Mouse (Mus musculus) G1E (cell line): ENCODE measurements at regions not wholly inside any gene's neighbourhood (a gene's known extent, or its start where the extent isn't known, plus 50 kb on each side); places are given as distances from the start of the nearest gene placed in this dataset.

ENCODE experiments used
- ATAC-seq: 2 replicates; pipeline ENCODE4 v1.8.0; 2016; ENCODE audit warnings: mild to moderate bottlenecking; ENCODE audit not compliant: insufficient number of reproducible peaks, poor library complexity, low FRiP score, severe bottlenecking; ENCODE audit errors: extremely low read depth
- DNase-seq: peaks from one replicate; pipeline ENCODE4 v3.0.0; 2012; ENCODE audit warnings: low spot score
- H3K27me3 ChIP-seq: 2 replicates; pipeline ENCODE4 v1.6.1; 2012; ENCODE audit warnings: mild to moderate bottlenecking, low read length, inconsistent platforms; ENCODE audit not compliant: insufficient read depth
- H3K36me3 ChIP-seq: replicated peaks from 2 replicates; pipeline ENCODE3; 2012; ENCODE audit warnings: mild to moderate bottlenecking, inconsistent platforms
- H3K4me1 ChIP-seq: 2 replicates; pipeline ENCODE4 v1.6.1; 2012; ENCODE audit warnings: low read depth, low read length, inconsistent platforms, mixed read lengths; ENCODE audit not compliant: insufficient read depth
- H3K4me3 ChIP-seq: 2 replicates; pipeline ENCODE4 v1.5.1; 2012; ENCODE audit warnings: low read depth, mild to moderate bottlenecking, inconsistent platforms, low read length, moderate library complexity, mixed read lengths
- H3K9me3 ChIP-seq: replicated peaks from 2 replicates; pipeline ENCODE4 v1.6.1; 2012; ENCODE audit warnings: inconsistent platforms
- CTCF ChIP-seq: IDR thresholded peaks from 2 replicates; pipeline ENCODE4 v1.5.1; 2012; ENCODE audit warnings: low read depth, low read length, inconsistent platforms, mixed read lengths
- GATA1 ChIP-seq: IDR thresholded peaks from 2 replicates; pipeline ENCODE4 v1.6.1; 2012; ENCODE audit warnings: borderline replicate concordance, low read length, inconsistent platforms, mixed read lengths
- GATA2 ChIP-seq: IDR thresholded peaks from 2 replicates; pipeline ENCODE4 v1.6.1; 2012; ENCODE audit warnings: low read depth, low read length, inconsistent platforms, borderline replicate concordance
- POLR2AphosphoS5 ChIP-seq: IDR thresholded peaks from 2 replicates; pipeline ENCODE4 v1.6.1; 2012; ENCODE audit warnings: low read depth, low read length, inconsistent platforms; ENCODE audit not compliant: insufficient replicate concordance
- TAL1 ChIP-seq: conservative IDR thresholded peaks from 2 replicates; pipeline ENCODE4 v1.6.1; 2012; ENCODE audit warnings: low read depth, low read length, inconsistent platforms, mixed read lengths

DNA sequence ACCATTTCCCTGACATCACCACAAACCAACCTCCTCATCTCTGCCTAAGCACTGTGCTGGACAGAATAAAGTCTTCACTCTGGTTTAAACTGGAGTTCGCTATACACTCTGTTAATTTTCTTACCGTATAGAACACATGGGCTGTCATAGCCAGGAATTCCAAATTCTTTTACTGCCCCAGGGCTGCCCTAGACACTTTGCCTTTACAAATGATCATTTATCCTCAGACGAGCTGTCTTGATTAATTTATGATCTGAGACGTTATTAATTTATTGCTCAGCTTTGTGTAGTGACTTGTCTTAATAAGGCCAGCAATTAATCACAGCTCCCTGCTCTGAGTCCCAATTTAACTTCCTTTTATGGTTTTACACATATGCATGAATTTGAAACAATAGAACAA is 125.2 kb upstream of the Lnx1 start:
- peaks cover 50% of the 10 kb centered on the region for H3K27me3 ChIP-seq
- ATAC-seq, result no peak
- no peak overlapping the region for H3K4me3 ChIP-seq
- H3K36me3 ChIP-seq, result no peaks in the 10 kb centered on the region
- no peak for TF ChIP-seq CTCF
- TF ChIP-seq GATA2, result no peak
- no peak for TF ChIP-seq TAL1
- no peak for TF ChIP-seq POLR2AphosphoS5
- no peak for TF ChIP-seq GATA1
- peaks cover 3% of the 10 kb centered on the region; the same call in 1 of the 2 replicates for H3K4me1 ChIP-seq
- H3K9me3 ChIP-seq, result no peaks in the 10 kb centered on the region
- no peak for DNase-seq

DNA sequence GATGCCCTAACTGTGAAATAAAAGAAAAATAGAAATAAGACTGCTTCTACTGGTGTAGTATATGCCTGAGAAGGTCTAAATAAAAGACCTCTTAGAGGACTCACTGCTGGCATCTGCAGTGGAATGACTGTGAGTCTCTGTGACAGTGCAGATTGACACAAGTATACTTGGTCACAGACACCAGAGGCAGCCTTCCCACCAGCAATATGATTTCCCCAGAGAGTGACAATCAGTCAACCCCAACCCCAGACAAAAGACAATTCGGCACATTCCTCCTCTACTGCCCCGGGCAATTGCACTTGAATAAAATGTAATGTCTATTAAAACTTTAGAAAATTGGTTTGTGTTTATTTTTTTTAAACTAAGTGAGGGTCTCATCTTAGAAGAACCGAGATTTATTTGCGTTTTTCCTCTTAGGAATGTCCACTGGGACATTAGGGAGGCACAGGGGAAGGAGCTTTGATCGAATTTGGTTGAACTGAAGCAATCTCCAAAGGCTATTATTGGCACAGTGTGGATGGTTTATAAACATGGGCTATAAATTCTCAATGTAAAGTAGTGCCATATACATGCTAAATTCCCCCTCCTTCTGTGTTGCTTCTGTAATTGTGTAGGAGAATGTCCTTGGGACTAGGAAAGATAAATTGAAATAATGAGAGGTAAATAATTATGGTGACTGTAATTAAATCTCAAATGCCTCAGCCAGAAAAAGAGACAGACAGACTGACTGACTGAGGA is 123.0 kb upstream of the Lnx1 start:
- no peaks in the 10 kb centered on the region for H3K36me3 ChIP-seq
- no peak for DNase-seq
- TF ChIP-seq TAL1 (no peak), GATA1 (no peak), GATA2 (no peak), POLR2AphosphoS5 (no peak), CTCF (no peak)
- no peak for ATAC-seq
- H3K27me3 ChIP-seq, result peaks cover 38% of the 10 kb centered on the region
- no peak overlapping the region for H3K4me3 ChIP-seq
- H3K4me1 ChIP-seq, result peaks cover 16% of the 10 kb centered on the region
- H3K9me3 ChIP-seq, result no peaks in the 10 kb centered on the region

DNA sequence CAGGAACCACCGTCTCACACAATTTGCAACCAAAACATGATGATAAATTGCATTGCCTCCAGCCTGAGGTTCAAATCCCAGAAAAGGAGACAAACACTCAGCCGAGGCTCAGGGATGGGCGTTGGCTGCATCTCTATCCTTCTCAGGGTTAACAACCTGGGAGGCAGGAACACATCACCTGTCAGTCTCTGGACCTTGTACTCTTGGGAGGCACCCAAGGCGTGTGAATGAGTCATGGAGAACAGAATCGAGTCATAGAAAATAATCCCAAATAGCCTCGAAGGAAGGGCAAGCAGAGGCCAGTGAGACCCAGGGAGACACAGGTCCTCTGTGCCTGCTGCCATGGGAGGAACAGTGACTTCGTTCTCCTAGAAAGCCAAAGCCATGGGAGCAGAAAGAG is 121.0 kb upstream of the Lnx1 start:
- Histone ChIP-seq H3K4me3 (no peak overlapping the region), H3K27me3 (peaks cover 29% of the 10 kb centered on the region), H3K4me1 (peaks cover 28% of the 10 kb centered on the region), H3K36me3 (no peaks in the 10 kb centered on the region), H3K9me3 (no peaks in the 10 kb centered on the region)
- no peak for DNase-seq
- ATAC-seq, result no peak
- TF ChIP-seq GATA1 (no peak), TAL1 (no peak), POLR2AphosphoS5 (no peak), GATA2 (no peak), CTCF (no peak)

DNA sequence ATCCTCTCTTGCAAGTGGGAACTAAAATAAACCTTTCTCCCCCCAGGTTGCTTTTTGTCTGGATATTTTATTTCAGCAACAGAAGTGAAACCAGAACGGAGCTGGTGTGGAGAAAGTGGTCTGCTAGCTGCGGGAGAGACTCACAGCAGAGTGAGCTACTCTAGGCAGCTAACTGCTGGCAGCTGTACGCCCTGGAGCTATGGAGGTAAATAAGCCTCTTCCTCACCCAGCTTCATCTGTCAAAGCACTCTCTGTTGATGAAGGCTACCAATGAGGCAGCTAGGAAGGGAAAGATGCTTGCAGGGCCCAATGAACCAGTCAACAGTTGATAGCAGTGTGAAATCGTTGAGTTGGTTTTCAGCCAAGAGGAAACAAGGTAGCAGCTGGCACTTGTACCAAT is 119.3 kb upstream of the Lnx1 start:
- Histone ChIP-seq H3K9me3 (no peaks in the 10 kb centered on the region), H3K27me3 (peaks cover 32% of the 10 kb centered on the region), H3K4me3 (no peak overlapping the region), H3K4me1 (peaks cover 38% of the 10 kb centered on the region), H3K36me3 (no peaks in the 10 kb centered on the region)
- TF ChIP-seq POLR2AphosphoS5 (no peak), GATA2 (no peak), GATA1 (no peak), CTCF (no peak), TAL1 (no peak)
- ATAC-seq (no peak), DNase-seq (no peak)

DNA sequence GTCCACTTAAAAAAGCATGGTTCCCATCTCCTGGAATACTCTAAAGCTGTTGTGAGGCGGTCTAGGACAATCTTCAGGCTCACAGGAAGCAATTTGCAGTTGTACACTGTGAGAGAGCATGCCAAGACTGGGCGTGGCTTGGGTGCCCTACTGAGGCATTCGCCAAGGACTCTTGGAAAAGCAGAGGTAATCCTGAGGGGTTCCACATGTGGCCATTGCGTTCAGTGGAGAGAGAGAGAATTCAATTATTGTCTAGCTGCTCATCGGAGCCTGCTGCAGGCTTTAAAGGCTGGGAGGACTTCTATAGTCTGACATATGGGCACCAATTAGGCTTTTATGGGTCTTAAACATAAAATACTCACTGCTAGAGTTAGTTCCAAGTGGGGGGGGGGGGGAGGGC is 113.8 kb upstream of the Lnx1 start:
- DNase-seq (no peak), ATAC-seq (no peak)
- H3K4me1 ChIP-seq, result peaks cover 36% of the 10 kb centered on the region
- H3K9me3 ChIP-seq, result no peaks in the 10 kb centered on the region
- H3K36me3 ChIP-seq, result no peaks in the 10 kb centered on the region
- no peak overlapping the region for H3K4me3 ChIP-seq
- TF ChIP-seq TAL1, result no peak
- TF ChIP-seq GATA1, result no peak
- TF ChIP-seq CTCF, result no peak
- TF ChIP-seq POLR2AphosphoS5, result no peak
- TF ChIP-seq GATA2, result no peak
- peaks cover 14% of the 10 kb centered on the region for H3K27me3 ChIP-seq

DNA sequence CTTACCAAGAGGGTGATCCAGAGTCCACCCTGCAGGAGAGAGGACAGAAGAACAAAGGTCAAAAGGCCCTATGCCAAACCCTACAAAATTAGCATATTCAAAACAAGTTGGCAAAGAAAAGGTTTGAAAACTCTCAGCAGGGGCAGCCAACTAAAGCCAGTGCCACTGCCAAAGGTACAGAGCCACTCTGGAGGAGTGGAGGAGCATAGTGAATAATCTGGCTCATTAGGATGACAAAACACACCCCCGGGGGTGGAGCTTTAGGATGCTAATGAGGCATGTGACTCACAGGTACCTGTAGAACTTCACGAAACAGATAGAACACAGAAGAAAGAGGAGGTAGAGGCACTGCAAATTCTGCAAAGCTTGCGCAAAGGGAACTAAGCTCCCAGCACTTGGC is 110.7 kb upstream of the Lnx1 start:
- ATAC-seq (no peak), DNase-seq (no peak)
- H3K9me3 ChIP-seq, result no peaks in the 10 kb centered on the region
- no peak overlapping the region for H3K4me3 ChIP-seq
- TF ChIP-seq GATA2 (no peak), POLR2AphosphoS5 (no peak), CTCF (no peak), GATA1 (no peak), TAL1 (no peak)
- peaks cover 18% of the 10 kb centered on the region for H3K27me3 ChIP-seq
- H3K4me1 ChIP-seq, result peaks cover 16% of the 10 kb centered on the region
- no peaks in the 10 kb centered on the region for H3K36me3 ChIP-seq

DNA sequence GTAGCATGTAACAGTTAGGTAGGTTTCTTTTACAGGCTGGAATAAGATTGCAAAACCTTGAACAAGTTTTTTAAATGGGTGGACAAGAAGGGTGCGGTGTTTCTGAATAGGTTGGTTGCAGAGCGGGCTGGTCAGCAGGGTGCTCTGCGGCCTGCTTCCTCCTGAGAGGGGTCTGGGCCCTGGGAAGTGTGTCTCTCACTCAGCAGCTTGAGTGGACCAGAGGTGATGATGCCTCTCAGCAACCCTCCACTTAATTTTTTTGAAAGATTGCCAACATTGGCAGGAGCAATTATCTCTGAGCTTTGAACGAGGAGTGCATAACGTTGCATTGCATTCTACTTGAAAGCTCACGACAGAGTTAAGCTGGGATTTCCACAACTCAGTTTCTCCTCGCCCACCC is 108.3 kb upstream of the Lnx1 start:
- no peaks in the 10 kb centered on the region for H3K36me3 ChIP-seq
- no peaks in the 10 kb centered on the region for H3K9me3 ChIP-seq
- H3K4me3 ChIP-seq, result no peak overlapping the region
- DNase-seq (no peak), ATAC-seq (no peak)
- H3K4me1 ChIP-seq, result peaks cover 3% of the 10 kb centered on the region; the same call in 1 of the 2 replicates
- TF ChIP-seq TAL1 (no peak), CTCF (no peak), GATA1 (no peak), GATA2 (no peak), POLR2AphosphoS5 (no peak)
- peaks cover 22% of the 10 kb centered on the region for H3K27me3 ChIP-seq
